Mouse (Mus musculus): ENCODE measurements around the gene Irx5. TPM values are rescaled to one million over a fixed set of nuclear protein-coding genes. Genes with fewer than 3 reads are reported as not detected.

Irx5 gene
- total RNA-seq, 1 experiment from 2014 or later, result not detected

- ATAC-seq (replicated peaks; ENCODE audit: insufficient number of reproducible peaks, low FRiP score, low TSS enrichment, poor library complexity, severe bottlenecking), result no peak
Measured at GRCm38 (mm10) chr8:92359000-92359832, 1.8 kb downstream of the Irx5 start.

- ATAC-seq (replicated peaks; ENCODE audit: insufficient number of reproducible peaks, low FRiP score, low TSS enrichment, poor library complexity, severe bottlenecking), result no peak
Measured at GRCm38 (mm10) chr8:92359833-92360082, 2.3 kb downstream of the Irx5 start.

- no peak for ATAC-seq (replicated peaks; ENCODE audit: insufficient number of reproducible peaks, low FRiP score, low TSS enrichment, poor library complexity, severe bottlenecking)
Measured at GRCm38 (mm10) chr8:92360083-92360861, 2.8 kb downstream of the Irx5 start.

GRCm38 (mm10) chr8:92361546-92362351 lies 4.3 kb downstream of the Irx5 start:
- ATAC-seq (replicated peaks; ENCODE audit: insufficient number of reproducible peaks, low FRiP score, low TSS enrichment, poor library complexity, severe bottlenecking), result no peak

- no peak for ATAC-seq (replicated peaks; ENCODE audit: insufficient number of reproducible peaks, low FRiP score, low TSS enrichment, poor library complexity, severe bottlenecking)
Measured at GRCm38 (mm10) chr8:92362396-92363115, 5.1 kb downstream of the Irx5 start.

GRCm38 (mm10) chr8:92363217-92364147 lies 6.1 kb downstream of the Irx5 start:
- ATAC-seq (replicated peaks; ENCODE audit: insufficient number of reproducible peaks, low FRiP score, low TSS enrichment, poor library complexity, severe bottlenecking), result no peak

- ATAC-seq (replicated peaks; ENCODE audit: insufficient number of reproducible peaks, low FRiP score, low TSS enrichment, poor library complexity, severe bottlenecking), result no peak
Measured at GRCm38 (mm10) chr8:92364148-92364775, 6.8 kb downstream of the Irx5 start.

GRCm38 (mm10) chr8:92364776-92365240 lies 7.4 kb downstream of the Irx5 start:
- ATAC-seq (replicated peaks; ENCODE audit: insufficient number of reproducible peaks, low FRiP score, low TSS enrichment, poor library complexity, severe bottlenecking), result no peak

- no peak for ATAC-seq (replicated peaks; ENCODE audit: insufficient number of reproducible peaks, low FRiP score, low TSS enrichment, poor library complexity, severe bottlenecking)
Measured at GRCm38 (mm10) chr8:92365241-92365943, 8.0 kb downstream of the Irx5 start.

GRCm38 (mm10) chr8:92365944-92366735 lies 8.7 kb downstream of the Irx5 start:
- no peak for ATAC-seq (replicated peaks; ENCODE audit: insufficient number of reproducible peaks, low FRiP score, low TSS enrichment, poor library complexity, severe bottlenecking)

GRCm38 (mm10) chr8:92366736-92367267 lies 9.4 kb downstream of the Irx5 start:
- no peak for ATAC-seq (replicated peaks; ENCODE audit: insufficient number of reproducible peaks, low FRiP score, low TSS enrichment, poor library complexity, severe bottlenecking)

- no peak for ATAC-seq (replicated peaks; ENCODE audit: insufficient number of reproducible peaks, low FRiP score, low TSS enrichment, poor library complexity, severe bottlenecking)
Measured at GRCm38 (mm10) chr8:92379524-92379923, 22.1 kb downstream of the Irx5 start.

GRCm38 (mm10) chr8:92380571-92380970 lies 23.1 kb downstream of the Irx5 start:
- ATAC-seq (replicated peaks; ENCODE audit: insufficient number of reproducible peaks, low FRiP score, low TSS enrichment, poor library complexity, severe bottlenecking), result no peak

- no peak for ATAC-seq (replicated peaks; ENCODE audit: insufficient number of reproducible peaks, low FRiP score, low TSS enrichment, poor library complexity, severe bottlenecking)
Measured at GRCm38 (mm10) chr8:92387893-92388292, 30.5 kb downstream of the Irx5 start.

GRCm38 (mm10) chr8:92404218-92404617 lies 46.8 kb downstream of the Irx5 start:
- no peak for ATAC-seq (replicated peaks; ENCODE audit: insufficient number of reproducible peaks, low FRiP score, low TSS enrichment, poor library complexity, severe bottlenecking)

- no peak for ATAC-seq (replicated peaks; ENCODE audit: insufficient number of reproducible peaks, low FRiP score, low TSS enrichment, poor library complexity, severe bottlenecking)
Measured at GRCm38 (mm10) chr8:92408092-92408491, 50.7 kb downstream of the Irx5 start.

All from monocyte, adult 5-6 weeks (primary cell).